In the genomic region with DNA sequence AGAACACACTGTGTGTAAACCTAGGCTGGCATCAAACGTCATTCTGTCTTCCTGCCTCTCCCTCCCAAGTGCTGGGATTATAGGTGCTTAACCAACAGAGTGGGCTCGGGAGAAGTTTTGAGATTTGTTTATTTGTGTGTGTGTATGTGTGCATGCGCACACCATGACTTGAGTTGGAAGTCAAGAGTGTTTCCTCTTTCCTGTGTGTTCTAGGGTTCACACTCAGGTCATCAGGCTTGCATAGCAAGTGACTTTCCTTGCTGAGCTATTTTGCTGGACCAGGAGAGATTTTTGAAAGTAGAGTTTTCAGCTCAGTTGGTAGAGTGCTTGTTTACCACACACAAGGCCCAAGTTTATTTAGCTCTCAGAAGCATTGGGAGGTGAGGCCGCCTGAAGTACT, we compare ENCODE assay signal across 8 mouse cellular contexts. TPM values are rescaled to one million over a fixed set of nuclear protein-coding genes. Genes with fewer than 3 reads are reported as not detected.
DNase-seq lines count a peak whose midpoint lies in the region; ATAC-seq and TF ChIP-seq lines count a peak whose summit lies in the region.

No protein-coding gene starts in this region.

- H3K4me1 ChIP-seq in forebrain, embryonic 14.5 days (ENCODE audit: control insufficient read depth, insufficient read depth, low read length): peaks cover 20% of the 10 kb centered on the region
- H3K4me1 ChIP-seq in limb, embryonic 10.5 days: peaks cover 24% of the 10 kb centered on the region
- H3K4me1 ChIP-seq in midbrain, embryonic 16.5 days (ENCODE audit: control insufficient read depth, insufficient read depth, low read length): peaks cover 26% of the 10 kb centered on the region

- H3K36me3 ChIP-seq in forebrain, embryonic 14.5 days (ENCODE audit: control insufficient read depth, insufficient read depth, low read length): peaks cover 23% of the 10 kb centered on the region
- peaks cover 27% of the 10 kb centered on the region for H3K36me3 ChIP-seq in limb, embryonic 10.5 days
- peaks cover 13% of the 10 kb centered on the region for H3K36me3 ChIP-seq in midbrain, embryonic 16.5 days (ENCODE audit: control insufficient read depth, insufficient read depth, low read length)

- no peaks in the 10 kb centered on the region for H3K27me3 ChIP-seq in forebrain, embryonic 14.5 days (replicated peaks; ENCODE audit: control insufficient read depth, insufficient read depth, low read length)
- no peaks in the 10 kb centered on the region for H3K27me3 ChIP-seq in limb, embryonic 10.5 days (ENCODE audit: low read depth, poor library complexity, severe bottlenecking)
- no peaks in the 10 kb centered on the region for H3K27me3 ChIP-seq in midbrain, embryonic 16.5 days (ENCODE audit: control insufficient read depth, insufficient read depth, low read depth, low read length)

- no peaks in the 10 kb centered on the region for H3K9me3 ChIP-seq in forebrain, embryonic 14.5 days (replicated peaks; ENCODE audit: control insufficient read depth, low read length)
- H3K9me3 ChIP-seq in limb, embryonic 10.5 days (replicated peaks): no peaks in the 10 kb centered on the region
- H3K9me3 ChIP-seq in midbrain, embryonic 16.5 days (replicated peaks; ENCODE audit: control insufficient read depth, low read length, poor library complexity, severe bottlenecking): no peaks in the 10 kb centered on the region

- DNase-seq in gastrocnemius, adult 2 months: no peak
- DNase-seq in gastrocnemius, postnatal 25 days: no peak
- DNase-seq in forebrain, embryonic 14.5 days (ENCODE audit: low spot score): no peak
- no peak for DNase-seq in limb, embryonic 10.5 days (ENCODE audit: low spot score)
- DNase-seq in Muller cell, postnatal 12 days (ENCODE audit: inconsistent ontology term): no peak
- DNase-seq in yolk sac, embryonic 10.5 days (ENCODE audit: low spot score): no peak

- H3K4me2 ChIP-seq in forebrain, embryonic 14.5 days (ENCODE audit: low read length): peak overlapping the region; percentile 59
- H3K4me2 ChIP-seq in midbrain, embryonic 16.5 days (ENCODE audit: low read length): peak overlapping the region; percentile 23; the same call in 1 of the 2 replicates

- H3K27ac ChIP-seq in gastrocnemius, adult 2 months: 0 out of 2 replicates have a peak overlapping the region, but pooled peaks have one; percentile 2
- no peak overlapping the region for H3K27ac ChIP-seq in forebrain, embryonic 14.5 days (ENCODE audit: low read depth, low read length)
- H3K27ac ChIP-seq in limb, embryonic 10.5 days: no peak overlapping the region
- H3K27ac ChIP-seq in midbrain, embryonic 16.5 days (ENCODE audit: low read length): no peak overlapping the region

- ATAC-seq in forebrain, embryonic 14.5 days: no peak
- no peak for ATAC-seq in midbrain, embryonic 16.5 days
- ATAC-seq in megakaryocyte progenitor cell, adult 5-6 weeks (replicated peaks; ENCODE audit: poor library complexity): no peak

- 73% methylated on average over 4 of the region's 4 CpGs for WGBS in forebrain, embryonic 14.5 days
- WGBS in limb, embryonic 10.5 days: 72% methylated on average over 4 of the region's 4 CpGs
- WGBS in midbrain, embryonic 16.5 days: 70% methylated on average over 4 of the region's 4 CpGs

- no peak overlapping the region for H3K9ac ChIP-seq in forebrain, embryonic 14.5 days (ENCODE audit: low read length)
- no peak overlapping the region for H3K9ac ChIP-seq in midbrain, embryonic 16.5 days (ENCODE audit: low read depth, low read length)

- intact Hi-C loops in gastrocnemius, adult 2 months (cut with DNase I): no loop called here

- TF ChIP-seq CTCF in gastrocnemius, adult 2 months (IDR thresholded peaks at IDR 0.05): no peak

- peak overlapping the region; percentile 98 for H3K4me3 ChIP-seq in gastrocnemius, adult 2 months
- peak overlapping the region; percentile 93; the same call in 1 of the 2 replicates for H3K4me3 ChIP-seq in forebrain, embryonic 14.5 days (ENCODE audit: low read depth, low read length)
- H3K4me3 ChIP-seq in limb, embryonic 10.5 days: peak overlapping the region; percentile 68
- no peak overlapping the region for H3K4me3 ChIP-seq in midbrain, embryonic 16.5 days (ENCODE audit: low read depth, low read length)

RNA-seq across cellular contexts. Expression of gene Itch, which starts 1.8 kb away (rescaled TPM):
- total RNA-seq in gastrocnemius, adult 2 months (2021): 10 to 100 TPM; 20.1 to 21.6 TPM
- 10 to 100 TPM; 17.5 to 17.8 TPM for total RNA-seq in gastrocnemius, postnatal 25 days (2021)
- polyA plus RNA-seq in forebrain, embryonic 14.5 days (2014; fragmentation: Nextera tagmentation; extraction: Ambion mirVana): 30.4 and 40.4 TPM in 2 replicates
- polyA plus RNA-seq in limb, embryonic 10.5 days (2016; fragmentation: Nextera tagmentation; extraction: Ambion mirVana): 58.4 and 64.8 TPM in 2 replicates
- 40.2 and 46.0 TPM in 2 replicates for polyA plus RNA-seq in midbrain, embryonic 16.5 days (2015; fragmentation: Nextera tagmentation; extraction: Ambion mirVana)
- 50.8 and 52.9 TPM in 2 replicates for total RNA-seq in megakaryocyte progenitor cell, adult 5-6 weeks (2015)
- 48.7 and 53.4 TPM in 2 replicates for total RNA-seq in megakaryocyte progenitor cell, adult 5-6 weeks (2017)
